Mouse (Mus musculus) neural tube, postnatal 0 days (tissue): ENCODE data around the gene Grem2. TPM values are rescaled to one million over a fixed set of nuclear protein-coding genes. Genes with fewer than 3 reads are reported as not detected.

Experiments
- polyA plus RNA-seq: library from polyadenylated mRNA; unstranded; fragments of >200 nt; fragmentation: Nextera tagmentation; extraction: Ambion mirVana; gene quantifications from 2 replicates; pipeline ENCODE4 v1.2.1, GENCODE M21; 2015

Gene Grem2
- polyA plus RNA-seq, result 5.8 and 6.3 TPM in 2 replicates

DNA sequence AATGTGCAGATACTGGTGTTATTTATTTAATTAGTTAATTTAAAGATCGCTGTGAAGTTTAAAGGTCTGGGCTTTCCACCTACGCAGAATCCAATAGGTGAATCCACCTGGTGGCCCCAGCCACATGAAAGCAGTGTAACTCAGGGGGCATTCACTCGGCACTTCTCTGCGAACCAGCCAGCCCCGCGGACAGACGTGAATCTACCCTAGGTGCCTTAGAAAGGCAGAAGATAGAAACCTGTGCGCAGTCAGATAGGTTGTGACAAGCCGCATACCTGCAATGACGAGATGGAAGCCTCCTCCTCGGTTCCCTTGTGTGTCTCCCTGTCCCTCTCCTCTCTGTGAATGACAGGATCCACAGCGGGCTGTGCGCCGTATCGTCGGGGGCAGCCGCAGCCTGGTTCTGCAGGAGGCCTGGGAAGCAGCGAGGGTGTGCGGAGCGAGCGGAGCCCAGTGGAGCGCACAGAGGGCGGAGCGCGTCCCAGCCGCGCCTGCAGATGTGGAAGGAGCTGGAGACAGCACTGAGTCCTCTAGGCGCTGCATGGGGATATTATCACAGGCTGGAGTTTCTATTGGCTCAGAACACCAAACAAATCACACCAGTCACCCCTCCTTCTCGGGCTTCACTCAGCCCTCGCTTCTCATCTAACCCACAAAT lies at the start of gene Grem2:
Gene Grem2, minus strand, starts transcription at position 522 of the 658 bp plus-strand sequence.

